In the genomic region with DNA sequence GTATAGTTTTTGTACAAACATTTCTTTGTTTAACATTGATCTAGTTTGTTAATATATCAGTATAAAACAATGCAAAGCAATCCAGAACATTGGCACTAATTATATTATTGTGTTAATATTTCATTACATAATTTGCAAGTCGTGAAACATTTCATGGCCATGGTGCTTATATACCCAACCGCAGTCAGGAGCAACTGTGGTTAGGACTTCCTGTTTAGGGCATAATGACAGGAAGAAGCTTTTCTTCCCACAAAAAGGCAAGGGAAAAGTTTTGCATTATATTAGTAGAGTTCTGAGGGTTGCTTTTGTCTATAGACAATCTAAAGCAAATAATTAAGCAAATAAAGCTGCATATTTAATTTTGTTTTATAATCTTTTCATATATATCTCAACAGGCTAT, we compare ENCODE assay signal across 14 mouse cellular contexts.
"Had no signal": no experiment of that assay in that cellular context is flagged by ENCODE, and none has a peak within 500 bp of the region (broad histone marks: within the 10 kb centered on the region; RNA-seq: fewer than 3 reads in every experiment).

No protein-coding gene starts in this region.

- ATAC-seq: hindbrain, postnatal 0 days; intestine, embryonic 16.5 days had no signal

- DNase-seq: gastrocnemius, postnatal 14 days; gastrocnemius, postnatal 36 days; heart, adult 18-20 months; heart, postnatal 10 days; heart, postnatal 4 days; kidney, adult 11 months; kidney, adult 2 months; kidney, postnatal 10 days; kidney, postnatal 25 days; kidney, postnatal 4 days; liver; liver, embryonic 13.5 days had no signal
